Mouse (Mus musculus) olfactory bulb, adult 2 months (tissue): ENCODE data around the gene AI481877. TPM values are rescaled to one million over a fixed set of nuclear protein-coding genes. Genes with fewer than 3 reads are reported as not detected.

Experiments
- H3K27ac ChIP-seq: fragments of 200-500 bp; 2 replicates; pipeline ENCODE4 v1.5.1; 2012; ENCODE audit warnings: low read depth, low read length; ENCODE audit not compliant: insufficient read depth
- H3K4me1 ChIP-seq: fragments of 200-500 bp; 2 replicates; pipeline ENCODE4 v1.6.1; 2012; ENCODE audit warnings: low read length; ENCODE audit not compliant: control insufficient read depth, insufficient read depth
- H3K4me3 ChIP-seq: fragments of 200-500 bp; 2 replicates; pipeline ENCODE4 v1.5.1; 2012; ENCODE audit warnings: mild to moderate bottlenecking, low read depth, low read length, moderate library complexity; ENCODE audit not compliant: insufficient read depth
- CTCF ChIP-seq: fragments of 200-500 bp; IDR thresholded peaks from 2 replicates; pipeline ENCODE4 v1.5.1; 2012; ENCODE audit warnings: low read depth, mild to moderate bottlenecking, low read length, moderate library complexity; ENCODE audit not compliant: insufficient read depth
- POLR2A ChIP-seq: fragments of 200-500 bp; IDR thresholded peaks from 2 replicates; pipeline ENCODE4 v1.6.1; 2012; ENCODE audit warnings: mild to moderate bottlenecking, low read depth, low read length, moderate library complexity; ENCODE audit not compliant: insufficient read depth
- WGBS: fragments of 180-500 bp; shearing (Covaris S2); methylation state at CpG from one replicate; pipeline ENCODE4 v1.1.7; 2018; 5-methylcytosine and 5-hydroxymethylcytosine counted together
- polyA plus RNA-seq: library from polyadenylated mRNA; stranded (reverse); fragments of >200 nt; gene quantifications from 2 replicates; pipeline ENCODE4 v1.2.4, GENCODE M21; 2012; ENCODE audit warnings: low replicate concordance; ENCODE audit not compliant: missing spikeins, insufficient read depth, insufficient read length

The AI481877 gene
- polyA plus RNA-seq, 1 experiment: not detected

- peaks cover 3% of the 10 kb centered on the region for H3K4me1 ChIP-seq
- H3K27ac ChIP-seq: no peak overlapping the region
- no peak overlapping the region for H3K4me3 ChIP-seq
- 89% methylated on average over 1 of the region's 1 CpGs for WGBS
- TF ChIP-seq CTCF (no peak), POLR2A (no peak)
Observed at GRCm38 (mm10) chr4:58998688-58999087, 140.1 kb downstream of the AI481877 start.

GRCm38 (mm10) chr4:58997081-58997480, 141.7 kb downstream of the AI481877 start:
- no peak overlapping the region for H3K4me3 ChIP-seq
- TF ChIP-seq POLR2A: no peak
- TF ChIP-seq CTCF: no peak
- 78% methylated on average over 5 of the region's 5 CpGs for WGBS
- no peaks in the 10 kb centered on the region for H3K4me1 ChIP-seq
- H3K27ac ChIP-seq: no peak overlapping the region

DNA sequence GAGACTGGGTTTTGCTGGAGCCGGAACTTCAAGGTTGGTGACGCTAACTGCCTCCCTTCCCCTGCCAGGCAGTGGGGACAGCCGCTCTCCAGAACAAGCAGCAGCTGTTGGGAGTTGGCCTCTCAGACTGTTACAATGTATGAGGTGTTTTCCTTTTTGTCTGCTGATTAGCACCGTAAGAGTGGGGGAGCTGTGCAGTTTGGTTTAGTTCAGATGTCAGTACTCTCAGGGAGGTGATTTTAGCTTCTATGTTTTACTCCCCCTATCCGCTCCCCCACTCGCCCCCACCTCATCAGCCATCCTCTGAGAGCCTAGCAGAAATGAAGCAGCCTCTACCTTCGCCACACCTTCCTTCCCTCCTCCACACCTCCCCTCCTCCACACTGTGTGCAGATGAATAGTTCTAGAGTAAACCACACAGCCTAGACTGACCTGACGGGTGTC, 143.5 kb downstream of the AI481877 start:
- WGBS: 73% methylated on average over 8 of the region's 8 CpGs

DNA sequence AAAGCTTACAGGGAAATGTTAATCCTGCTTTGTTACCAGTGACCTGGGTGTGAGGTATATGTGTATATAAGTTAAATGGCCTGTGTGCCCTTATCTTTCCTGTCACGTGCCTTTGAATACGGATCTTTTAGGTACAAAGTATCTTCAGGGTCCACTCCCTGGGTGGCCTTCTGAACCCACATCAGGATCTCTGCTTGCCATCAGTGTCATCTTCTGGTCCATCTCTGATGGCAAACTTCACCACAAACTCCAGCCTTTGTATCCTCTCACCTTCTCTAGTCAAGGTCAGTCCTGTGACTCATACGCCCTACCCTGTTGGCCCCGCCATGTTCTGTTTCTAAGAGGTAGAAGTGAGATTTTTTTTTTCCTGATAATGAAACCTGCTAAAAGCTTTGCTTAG, 144.0 kb downstream of the AI481877 start, which contains the start of gene Dnajc25:
Gene Dnajc25 (plus strand): TSS at position 301 of the 400 bp plus-strand sequence.
- Histone ChIP-seq H3K4me1 (no peaks in the 10 kb centered on the region), H3K27ac (no peak within 1 kb of the TSS), H3K4me3 (no peak within 1 kb of the TSS)
- no peak for TF ChIP-seq POLR2A
- 96% methylated on average over 4 of the region's 4 CpGs for WGBS

More for the DNA sequence above, 143.5 kb downstream of the AI481877 start:
- H3K4me1 ChIP-seq: no peaks in the 10 kb centered on the region
- TF ChIP-seq CTCF: no peak
- TF ChIP-seq POLR2A: no peak
- no peak overlapping the region for H3K27ac ChIP-seq
- no peak overlapping the region for H3K4me3 ChIP-seq

Other genes with a start within 250 kb of the AI481877 start
- gene Ecpas, start 226.2 kb downstream of the AI481877 start, polyA plus RNA-seq: 266 TPM in 1 of 2 replicates, not detected in the other
- gene Zkscan16, start 195.4 kb downstream of the AI481877 start, polyA plus RNA-seq: not detected in 2 replicates
- not detected in 2 replicates for gene Ptgr1, start 151.9 kb downstream of the AI481877 start, polyA plus RNA-seq
- not detected in 2 replicates for gene Dnajc25, start 143.9 kb downstream of the AI481877 start, polyA plus RNA-seq
- not detected in 2 replicates for gene Gm20503, start 135.8 kb downstream of the AI481877 start, polyA plus RNA-seq
- gene Gng10, start 103.9 kb downstream of the AI481877 start, polyA plus RNA-seq: not detected in 2 replicates
- 114 TPM in 1 of 2 replicates, not detected in the other for gene Ugcg, start 50.3 kb upstream of the AI481877 start, polyA plus RNA-seq